Mouse (Mus musculus): ENCODE data around the gene Ap2s1.

Ap2s1 gene

DNA sequence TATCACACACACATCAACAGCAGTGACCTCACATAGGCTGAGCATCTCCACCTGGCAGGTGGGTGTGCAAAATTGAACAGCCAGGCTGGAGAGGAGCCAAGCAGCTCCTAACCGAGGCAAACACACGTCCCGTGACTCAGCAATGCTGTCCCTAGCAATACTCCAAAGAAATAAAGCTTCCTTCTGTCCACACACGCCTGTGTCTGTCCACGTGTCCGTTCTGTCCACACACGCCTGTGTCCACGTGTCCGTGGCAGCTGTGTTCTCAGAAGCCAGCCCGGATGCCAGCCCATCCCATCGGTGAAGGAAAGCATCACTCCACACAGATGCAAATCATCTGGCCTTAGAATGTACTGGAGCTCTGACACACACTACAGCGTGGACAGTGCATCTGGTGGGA, 13.8 kb downstream of the Ap2s1 start:
- DNase-seq (ENCODE audit: low spot score in 2 of 2), result no peak

DNA sequence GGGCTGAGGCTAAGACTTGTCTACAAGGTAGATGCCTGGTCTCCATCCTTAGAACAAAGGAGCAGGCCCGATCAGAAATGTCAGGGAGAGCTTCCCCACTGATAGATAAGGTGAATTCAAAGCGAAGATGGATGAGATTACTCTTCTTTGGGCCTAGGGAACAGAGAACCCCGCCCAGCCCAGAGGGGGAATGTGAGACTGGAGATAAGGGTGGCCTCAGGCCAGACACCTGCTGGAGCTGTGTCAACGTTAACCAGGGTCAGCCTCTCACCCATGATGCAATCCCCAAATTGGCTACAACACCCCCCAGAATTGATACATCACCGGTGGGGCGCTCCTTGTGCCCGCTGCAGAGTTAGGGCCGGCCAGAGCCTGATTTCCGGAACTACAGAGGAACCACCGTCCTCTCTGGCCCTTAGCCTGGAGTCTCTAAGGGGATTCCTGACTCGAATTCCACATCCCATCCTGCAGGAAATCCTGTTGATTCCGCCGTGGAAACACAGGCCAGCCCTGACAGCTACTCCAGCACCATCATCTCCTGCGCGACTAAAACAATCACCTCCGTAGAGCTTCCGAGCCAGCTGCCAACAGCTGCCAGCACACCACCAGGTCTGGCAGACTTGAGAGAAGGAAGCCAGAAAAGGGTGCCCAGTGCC, 17.3 kb downstream of the Ap2s1 start:
- DNase-seq (ENCODE audit: low spot score in 2 of 2), result no peak

DNA sequence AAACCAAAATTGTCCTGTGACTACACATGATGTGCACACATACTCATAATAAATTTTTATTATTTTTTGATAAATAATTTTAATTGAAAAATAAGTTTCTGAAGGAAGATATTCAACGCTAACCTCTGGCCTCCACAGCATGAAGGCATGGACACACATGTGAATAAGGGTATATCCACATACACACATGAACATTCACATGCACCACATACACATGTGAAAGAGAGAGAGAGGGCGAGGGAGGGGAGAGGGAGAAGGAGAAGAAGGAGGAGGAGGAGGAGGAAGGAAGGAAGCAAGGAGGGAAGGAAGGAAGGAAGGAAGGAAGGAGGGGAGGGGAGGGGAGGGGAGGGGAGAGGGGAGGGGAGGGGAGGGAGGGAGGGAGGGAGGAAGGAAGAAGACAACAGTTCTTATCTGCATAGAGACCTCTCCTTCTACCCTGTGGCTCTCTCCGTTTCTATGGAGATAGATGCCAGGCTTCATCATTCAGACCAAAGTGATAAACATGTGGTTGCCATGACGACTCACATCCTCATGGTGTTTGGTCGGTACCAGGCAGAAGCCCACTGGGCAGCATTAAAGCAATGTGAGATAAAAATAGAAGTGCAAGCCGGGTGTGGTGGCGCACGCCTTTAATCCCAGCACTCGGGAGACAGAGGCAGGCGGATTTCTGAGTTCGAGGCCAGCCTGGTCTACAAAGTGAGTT, 20.8 kb downstream of the Ap2s1 start:
- no peak for DNase-seq (ENCODE audit: low spot score in 2 of 2)

DNA sequence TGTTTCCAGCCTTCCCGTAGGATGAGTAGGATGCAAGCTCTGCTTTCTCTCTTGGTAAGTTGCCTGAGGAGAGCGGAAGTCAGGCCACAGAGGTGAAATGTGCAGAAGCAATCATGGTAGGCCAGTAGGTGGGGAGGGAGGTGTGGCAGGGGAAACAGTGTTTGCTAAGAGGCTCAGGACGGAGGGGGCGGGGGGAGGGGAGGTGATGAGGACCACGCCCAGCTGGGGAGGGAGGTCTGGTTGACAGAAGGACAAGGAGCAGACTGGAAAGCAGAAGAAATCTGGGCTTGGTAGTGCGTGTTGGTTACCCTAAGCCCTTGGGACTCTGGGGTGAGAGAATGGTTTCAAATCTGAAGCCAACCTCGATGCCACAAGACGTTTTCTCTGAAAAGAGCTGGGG, 22.1 kb downstream of the Ap2s1 start:
- DNase-seq (ENCODE audit: low spot score in 2 of 2), result no peak

DNA sequence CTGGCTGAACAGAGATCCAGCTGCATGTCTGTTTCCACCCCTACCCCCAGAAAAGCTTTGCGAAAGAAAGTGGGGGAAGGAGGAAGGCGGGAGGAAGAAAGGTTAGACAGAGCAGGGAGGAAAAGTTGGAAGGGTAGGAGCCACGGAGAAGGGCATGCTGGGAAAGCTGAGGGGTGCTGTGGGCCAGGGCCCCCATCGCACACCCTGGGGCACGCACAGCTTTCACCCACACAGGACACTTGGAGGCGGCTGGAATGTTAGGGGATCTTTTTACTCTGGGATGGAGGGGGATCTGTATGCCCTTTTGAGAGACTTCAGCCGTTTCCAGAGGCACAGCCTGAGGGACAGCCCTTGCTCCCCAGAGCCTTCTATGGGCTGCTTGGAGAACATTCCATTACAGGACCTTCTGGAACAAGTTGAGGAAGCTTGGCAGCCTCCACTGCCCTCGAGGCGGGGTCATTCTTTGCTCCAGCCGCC, 22.8 kb downstream of the Ap2s1 start:
- no peak for DNase-seq (ENCODE audit: low spot score in 2 of 2)

DNA sequence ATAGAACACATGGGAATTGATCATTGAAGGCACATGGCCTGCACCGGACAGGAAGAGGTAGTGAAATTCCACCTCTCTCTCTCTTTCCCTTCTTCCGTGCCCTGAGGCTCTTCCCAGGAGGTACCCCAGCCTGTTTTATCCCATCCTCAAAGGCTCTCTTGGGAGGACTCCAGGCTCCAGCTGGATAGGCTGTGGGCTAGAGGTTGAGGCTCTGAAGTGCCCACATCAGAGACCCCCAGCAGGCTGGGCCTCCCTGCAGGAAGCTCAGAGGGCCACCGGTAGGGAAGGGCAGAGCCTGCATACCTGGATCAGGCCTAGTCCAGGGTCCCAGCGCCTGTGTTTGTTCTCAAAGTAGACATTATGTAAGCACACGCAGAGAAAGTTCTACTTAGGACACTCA, 23.4 kb downstream of the Ap2s1 start:
- DNase-seq (ENCODE audit: low spot score in 2 of 2), result no peak

DNA sequence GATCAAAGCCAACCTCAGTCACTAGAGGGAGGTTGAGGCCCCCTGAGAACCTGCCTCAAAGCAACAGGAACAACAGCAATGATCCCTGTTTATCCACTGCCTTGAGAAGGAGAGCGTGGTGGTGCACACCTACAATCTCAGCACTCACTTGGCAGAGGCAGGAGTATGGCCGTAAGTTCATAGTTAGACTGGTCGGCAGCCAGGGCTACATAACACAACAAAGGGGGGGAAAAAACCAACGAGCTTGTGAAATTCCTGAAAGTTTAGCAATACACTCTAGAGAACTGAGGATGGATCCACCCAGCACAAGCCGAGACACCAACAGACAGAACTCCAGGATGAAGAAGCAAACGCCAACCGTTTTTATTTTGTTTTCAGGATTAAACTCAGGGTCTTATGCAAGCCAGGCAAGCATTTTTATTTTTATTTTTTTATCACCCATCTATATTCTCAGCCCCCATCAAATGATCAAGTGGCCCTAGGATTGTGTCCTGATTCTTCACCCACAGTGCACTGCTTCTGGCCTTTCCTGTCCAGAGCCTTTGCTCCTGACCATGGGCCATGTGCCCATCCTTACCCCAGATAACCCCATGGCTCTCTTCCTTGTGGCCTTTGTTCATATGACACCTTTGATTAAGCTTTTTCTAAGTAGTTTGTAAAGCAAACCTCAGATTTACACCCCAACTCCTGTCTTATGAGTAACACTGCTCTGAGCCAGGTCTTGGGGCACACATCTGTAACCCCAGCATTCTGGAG, 25.4 kb downstream of the Ap2s1 start:
- no peak for DNase-seq (ENCODE audit: low spot score in 2 of 2)

DNA sequence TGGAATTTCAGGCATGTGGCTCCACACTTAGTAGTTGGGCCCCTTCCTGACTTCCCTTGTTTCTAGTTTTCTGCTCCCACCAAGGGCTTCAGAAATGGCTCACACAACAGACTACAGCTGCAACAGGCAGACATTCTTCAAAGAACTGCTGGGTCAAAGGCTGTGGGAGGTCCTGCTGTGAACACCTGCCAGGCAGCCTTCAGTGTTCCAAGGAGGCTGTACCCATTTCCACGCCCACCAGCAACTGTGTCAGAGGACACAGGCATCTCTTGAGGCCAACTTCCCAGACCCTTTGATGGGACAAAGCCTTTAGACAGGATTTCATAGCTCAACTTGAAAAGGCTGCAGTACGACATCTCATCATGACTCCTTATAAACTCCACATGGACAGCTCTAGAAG, 28.2 kb downstream of the Ap2s1 start:
- DNase-seq (ENCODE audit: low spot score in 2 of 2), result no peak

DNA sequence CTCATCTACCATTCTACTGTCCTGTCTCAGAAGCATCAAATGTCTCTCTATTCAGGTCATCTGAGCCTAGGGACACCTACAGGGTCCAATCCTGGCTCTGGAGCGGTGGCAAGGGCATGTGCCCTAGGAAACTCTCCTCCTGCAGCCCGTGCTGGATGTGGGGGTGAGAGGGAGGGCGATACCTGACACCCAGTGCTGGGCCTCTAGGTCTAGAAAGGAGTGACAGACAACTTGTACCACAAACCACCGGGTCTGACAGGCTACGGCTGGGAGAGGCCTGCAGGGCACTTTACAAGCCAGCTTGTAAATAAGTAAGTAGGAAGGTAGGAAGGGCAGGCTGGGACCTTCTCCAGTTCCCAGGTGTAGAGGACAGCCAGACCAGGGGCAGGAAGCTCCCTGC, 37.7 kb downstream of the Ap2s1 start:
- no peak for DNase-seq (ENCODE audit: low spot score in 2 of 2)

DNA sequence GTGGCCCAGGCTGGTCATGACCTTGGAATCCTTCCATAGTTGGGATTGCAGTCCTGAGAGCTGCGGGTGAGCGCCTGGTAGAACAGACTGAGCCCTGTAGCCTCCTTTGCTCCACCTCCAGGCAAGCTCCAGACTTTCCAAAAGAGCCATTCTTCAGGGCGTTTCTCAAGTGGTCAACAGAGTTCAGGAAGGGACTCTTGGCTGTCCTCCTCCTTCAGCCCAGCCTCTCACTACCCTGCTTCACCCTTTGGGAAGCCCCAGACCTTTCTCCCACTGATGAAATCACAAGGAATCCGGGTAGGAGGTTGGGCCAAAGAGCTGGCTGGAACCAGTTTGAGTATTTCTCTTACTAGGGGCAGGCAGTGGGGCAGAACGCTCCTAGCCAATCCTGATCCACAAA, 41.9 kb downstream of the Ap2s1 start:
- DNase-seq (ENCODE audit: low spot score in 2 of 2), result no peak

DNA sequence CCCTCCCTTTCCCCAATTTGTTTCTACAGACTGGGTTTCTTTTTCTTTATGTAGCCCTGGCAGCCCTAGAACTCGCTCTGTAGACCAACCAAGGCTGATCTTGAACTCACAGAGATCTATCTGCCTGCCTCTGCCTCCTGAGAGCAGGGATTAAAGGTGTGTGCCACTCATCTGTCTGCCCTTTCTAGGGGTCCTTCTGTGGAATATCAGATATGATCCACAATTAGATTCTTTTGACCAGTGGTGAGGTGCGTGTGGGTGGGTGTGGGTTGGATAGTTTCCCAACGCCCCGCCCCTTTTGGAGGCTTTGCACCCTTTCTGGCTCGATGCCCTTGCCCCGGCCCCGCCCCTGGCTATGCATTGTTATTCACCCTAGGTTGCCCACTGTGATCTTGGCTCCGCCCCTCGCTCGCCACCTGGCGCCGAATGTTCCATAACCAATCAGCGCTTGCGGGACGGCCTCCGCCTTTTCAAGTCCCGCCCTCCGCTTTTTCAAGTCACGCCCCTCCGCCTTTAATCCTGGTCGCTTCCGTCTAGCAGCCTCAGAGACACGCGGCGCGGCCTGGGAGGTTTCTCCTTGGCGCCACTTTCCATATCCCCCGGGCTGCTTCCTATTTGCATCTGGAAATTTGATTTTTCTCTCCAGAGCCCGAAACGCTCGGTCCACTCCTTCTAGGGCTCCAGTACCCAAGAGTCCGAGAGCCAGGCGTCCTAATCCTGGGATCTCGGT, 42.8 kb downstream of the Ap2s1 start, which contains the start of gene Slc1a5:
TSS of gene Slc1a5 (plus strand) at position 516 of the 730 bp plus-strand sequence.
- peak; percentile 63 to 86 for DNase-seq (ENCODE audit: low spot score in 2 of 2)

DNA sequence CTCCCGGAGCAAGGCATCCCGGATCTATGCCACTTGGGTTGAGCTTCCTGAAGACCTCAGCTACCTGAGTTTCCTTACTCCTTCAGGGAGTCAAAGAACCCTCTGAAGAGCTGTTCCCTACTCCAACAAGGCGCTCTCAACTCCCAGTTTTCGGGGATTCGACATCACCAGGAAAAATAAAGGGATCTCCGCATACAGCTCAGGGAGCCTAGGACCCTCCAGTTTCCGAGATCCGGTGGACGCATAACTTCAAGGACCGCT, 43.3 kb downstream of the Ap2s1 start:
- DNase-seq (ENCODE audit: low spot score in 2 of 2), result no peak

DNA sequence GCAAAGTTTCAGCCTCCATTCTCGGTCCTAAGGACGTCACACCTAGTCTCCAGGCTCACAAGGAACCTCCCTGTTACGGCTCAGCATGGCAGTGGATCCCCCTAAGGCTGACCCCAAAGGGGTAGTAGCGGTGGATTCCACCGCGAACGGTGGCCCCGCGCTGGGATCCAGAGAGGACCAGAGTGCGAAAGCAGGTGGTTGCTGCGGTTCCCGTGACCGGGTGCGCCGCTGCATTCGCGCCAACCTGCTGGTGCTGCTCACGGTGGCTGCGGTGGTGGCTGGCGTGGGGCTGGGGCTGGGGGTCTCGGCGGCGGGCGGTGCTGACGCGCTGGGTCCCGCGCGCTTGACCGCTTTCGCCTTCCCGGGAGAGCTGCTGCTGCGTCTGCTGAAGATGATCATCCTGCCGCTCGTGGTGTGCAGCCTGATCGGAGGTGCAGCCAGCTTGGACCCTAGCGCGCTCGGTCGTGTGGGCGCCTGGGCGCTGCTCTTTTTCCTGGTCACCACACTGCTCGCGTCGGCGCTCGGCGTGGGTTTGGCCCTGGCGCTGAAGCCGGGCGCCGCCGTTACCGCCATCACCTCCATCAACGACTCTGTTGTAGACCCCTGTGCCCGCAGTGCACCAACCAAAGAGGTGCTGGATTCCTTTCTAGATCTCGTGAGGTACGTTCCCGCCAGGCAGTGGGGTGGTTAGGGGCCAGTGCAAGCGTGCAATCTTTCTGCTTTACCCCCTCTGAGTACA, 43.8 kb downstream of the Ap2s1 start:
- DNase-seq (ENCODE audit: low spot score in 2 of 2), result no peak

DNA sequence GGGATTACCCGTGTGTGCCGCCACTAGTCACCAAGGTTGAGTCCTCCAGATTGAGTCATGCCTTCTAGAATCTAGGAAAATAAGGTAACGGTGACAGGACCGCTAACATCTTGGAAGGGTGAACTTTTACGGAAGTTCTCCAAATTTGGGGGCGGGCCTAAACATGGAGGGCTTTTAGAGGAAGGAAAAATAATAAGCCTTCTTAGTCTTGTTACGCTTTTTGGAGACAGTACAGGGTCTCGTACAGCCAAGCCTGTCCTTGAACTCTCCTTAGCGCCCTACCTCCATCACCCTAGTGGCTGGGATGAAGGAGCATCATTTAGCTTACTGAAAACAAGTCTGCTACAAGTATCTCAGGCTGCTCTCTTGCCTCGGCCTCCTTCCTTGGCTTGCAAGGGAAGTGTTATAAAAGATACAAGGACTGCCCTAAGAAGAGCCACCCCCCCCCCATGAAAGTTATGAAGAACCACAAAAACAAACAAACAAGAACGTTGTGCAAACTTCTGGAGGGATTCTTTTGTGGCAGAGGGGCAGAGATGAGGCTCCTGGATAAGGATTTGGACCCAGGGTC, 44.4 kb downstream of the Ap2s1 start:
- DNase-seq (ENCODE audit: low spot score in 2 of 2), result no peak

DNA sequence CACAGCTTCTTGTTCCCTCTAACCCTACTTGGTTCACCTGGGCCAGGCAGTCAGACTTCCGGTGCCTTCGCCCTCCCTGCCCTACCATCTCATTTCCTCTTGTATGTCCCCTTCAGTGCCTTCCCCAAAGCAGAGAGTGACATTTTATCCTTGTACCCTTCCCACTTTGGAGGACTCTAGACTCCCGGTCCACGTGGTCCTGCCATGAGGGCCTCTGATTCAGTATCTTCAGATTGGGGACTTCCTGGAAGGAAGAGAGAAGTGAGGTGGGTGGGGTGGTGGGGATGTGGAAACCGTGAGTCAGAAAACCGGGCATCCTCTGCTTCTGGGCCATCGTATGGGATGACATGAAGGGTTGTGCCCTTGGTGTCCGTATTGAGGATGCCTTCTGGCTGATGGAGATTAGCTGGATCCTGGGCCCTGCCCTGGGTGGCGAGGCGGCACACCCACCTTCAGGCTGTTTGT, 45.0 kb downstream of the Ap2s1 start:
- no peak for DNase-seq (ENCODE audit: low spot score in 2 of 2)

DNA sequence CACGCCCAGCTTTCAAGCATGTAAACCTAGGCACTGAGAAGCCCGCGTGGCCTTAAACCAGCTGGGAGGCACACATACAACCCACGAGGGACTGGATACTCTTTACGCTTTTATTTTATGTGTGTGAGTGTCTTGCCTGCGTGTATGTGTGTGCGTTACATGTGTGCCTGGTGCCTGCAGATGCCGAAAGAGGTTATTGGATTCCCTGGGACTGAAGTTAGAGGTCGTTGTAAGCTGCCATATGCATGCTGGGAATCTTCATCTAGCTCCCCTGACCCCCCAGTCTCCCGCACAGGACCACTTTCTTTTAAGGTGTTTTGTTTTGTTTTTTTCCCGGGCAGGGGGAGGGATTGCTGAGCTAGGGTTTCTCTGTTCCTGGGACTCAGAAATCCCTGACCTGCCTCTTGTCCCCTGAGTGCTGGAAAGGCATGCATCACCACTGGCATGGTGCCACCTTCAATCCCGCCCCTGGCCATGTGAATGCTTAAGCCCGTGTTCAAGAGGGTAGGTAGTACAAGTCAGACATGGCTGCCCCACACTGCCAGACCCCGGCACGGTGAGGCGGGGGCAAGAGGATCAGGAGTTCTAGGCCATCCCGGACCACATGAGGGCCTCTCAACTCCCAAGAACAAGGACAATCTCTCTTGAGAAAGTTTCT, 45.7 kb downstream of the Ap2s1 start:
- peak in 1 of 2 experiments; percentile 25 for DNase-seq (ENCODE audit: low spot score in 2 of 2)

DNA sequence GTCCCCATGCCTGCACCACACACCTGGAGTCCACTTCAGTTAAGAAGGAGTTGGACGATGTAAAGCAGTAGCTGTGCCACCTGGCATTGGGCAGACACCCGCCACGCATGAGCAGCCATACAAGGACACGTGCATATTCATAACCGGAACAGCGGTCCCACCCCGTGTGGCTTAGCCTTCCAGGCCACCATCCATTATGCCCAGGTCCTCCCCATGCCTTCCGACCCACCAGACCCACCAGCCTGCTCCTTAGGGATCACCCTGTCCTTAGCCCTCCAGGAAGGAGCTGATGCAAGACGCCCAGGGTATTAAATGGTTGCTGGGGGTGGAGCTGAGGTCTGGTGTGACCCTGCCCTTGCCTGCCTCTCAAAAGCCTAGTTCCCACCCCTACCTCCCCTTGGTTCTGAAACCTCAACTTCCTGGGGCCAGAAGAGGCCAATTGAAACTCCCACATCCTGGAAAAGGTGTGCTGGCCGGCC, 46.3 kb downstream of the Ap2s1 start:
- no peak for DNase-seq (ENCODE audit: low spot score in 2 of 2)

DNA sequence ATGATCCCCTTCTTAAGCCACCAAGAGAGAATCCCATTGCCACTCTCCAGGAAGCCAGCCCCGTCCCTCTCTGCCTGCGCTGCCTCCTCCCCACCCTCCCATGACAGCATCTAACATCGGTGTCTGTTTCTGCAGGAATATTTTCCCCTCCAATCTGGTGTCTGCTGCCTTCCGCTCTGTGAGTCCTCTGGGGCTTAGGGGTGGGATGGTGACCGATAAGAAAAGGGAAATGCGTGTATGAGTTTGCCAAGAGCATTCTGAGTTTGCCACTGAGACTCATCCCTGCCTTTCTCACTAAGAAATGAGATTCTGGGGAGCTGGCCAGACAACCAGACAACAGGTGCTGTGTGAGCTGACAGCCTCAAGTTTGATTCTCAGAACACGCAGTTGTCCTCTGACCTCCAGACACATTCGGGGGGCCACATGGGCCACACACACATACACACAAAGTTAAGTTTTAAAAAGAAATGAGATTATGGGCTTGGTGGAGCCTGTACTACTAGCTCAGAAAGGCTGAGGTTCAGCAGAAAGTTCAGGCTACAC, 47.4 kb downstream of the Ap2s1 start:
- DNase-seq (ENCODE audit: low spot score in 2 of 2), result no peak

DNA sequence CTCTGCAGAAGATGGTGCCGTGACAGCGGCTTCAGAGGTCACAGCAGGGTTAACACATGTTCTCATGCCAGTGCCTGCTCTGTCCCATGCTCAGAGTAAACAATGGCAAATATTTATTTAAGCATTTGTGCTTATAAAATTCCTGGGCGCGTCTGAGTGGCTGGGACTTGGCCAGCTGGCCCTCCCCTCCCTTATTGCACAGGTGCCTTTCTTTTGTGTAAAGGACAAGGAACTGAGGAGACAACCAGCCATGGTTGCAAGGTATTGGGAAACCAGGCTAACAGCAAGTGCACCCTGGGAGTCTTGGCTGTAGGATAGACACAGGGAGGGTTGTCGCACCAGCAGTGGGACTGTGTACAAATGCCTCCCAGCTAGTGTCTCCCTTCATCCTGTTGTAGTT, 54.1 kb downstream of the Ap2s1 start:
- no peak for DNase-seq (ENCODE audit: low spot score in 2 of 2)

Data from cerebellum, postnatal 4 days (tissue).